Mouse (Mus musculus) myocyte (in vitro differentiated cells): Measurements from ENCODE around the gene Rtl6. TPM values are rescaled to one million over a fixed set of nuclear protein-coding genes. Genes with fewer than 3 reads are reported as not detected.

Experiments used
- H3K27me3 ChIP-seq: one replicate; pipeline ENCODE4 v1.6.1; 2011; ENCODE audit not compliant: control insufficient read depth, insufficient read depth, insufficient read length
- H3K36me3 ChIP-seq: one replicate; pipeline ENCODE4 v1.6.1; 2011; ENCODE audit not compliant: control insufficient read depth, insufficient read depth
- H3K4me2 ChIP-seq: one replicate; pipeline ENCODE4 v1.6.1; 2011; ENCODE audit warnings: low read depth, control low read depth
- H3K4me3 ChIP-seq: one replicate; pipeline ENCODE4 v1.5.1; 2011; ENCODE audit warnings: mild to moderate bottlenecking, control low read depth, moderate library complexity
- H3K79me2 ChIP-seq: one replicate; pipeline ENCODE4 v1.6.1; 2011; ENCODE audit not compliant: control insufficient read depth, insufficient read depth
- H3ac ChIP-seq: one replicate; pipeline ENCODE4 v1.6.1; 2011; ENCODE audit not compliant: control insufficient read depth, insufficient read length
- CEBPB ChIP-seq: IDR thresholded peaks from 2 replicates; pipeline ENCODE4 v1.6.1; 2011; ENCODE audit warnings: mild to moderate bottlenecking, moderate library complexity; ENCODE audit not compliant: poor library complexity, insufficient read depth, severe bottlenecking
- E2F4 ChIP-seq: IDR thresholded peaks from one replicate; pipeline ENCODE4 v1.6.1; 2011; ENCODE audit warnings: mild to moderate bottlenecking, control low read depth, moderate library complexity; ENCODE audit not compliant: insufficient read depth
- MAX ChIP-seq: IDR thresholded peaks from one replicate; pipeline ENCODE4 v1.6.1; 2011; ENCODE audit warnings: low read depth, mild to moderate bottlenecking, control low read depth
- MYOD1 ChIP-seq, 3 experiments: IDR thresholded peaks; one replicate each; pipeline ENCODE4 v1.6.1; 2011; ENCODE audit warnings: control low read depth in 2 of 3, low read depth in 2 of 3, mild to moderate bottlenecking in 2 of 3, moderate library complexity in 1 of 3; ENCODE audit not compliant: insufficient read length in 2 of 3, control insufficient read depth in 1 of 3
- MYOG ChIP-seq, 3 experiments: IDR thresholded peaks; one replicate each; pipeline ENCODE4 v1.6.1; 2011; ENCODE audit warnings: control low read depth in 2 of 3, low read depth in 2 of 3, mild to moderate bottlenecking in 2 of 3; ENCODE audit not compliant: insufficient read length in 2 of 3, control insufficient read depth in 1 of 3, insufficient read depth in 1 of 3
- POLR2A ChIP-seq: IDR thresholded peaks from one replicate; pipeline ENCODE4 v1.6.1; 2011; ENCODE audit warnings: low read depth, mild to moderate bottlenecking, control low read depth, moderate library complexity; ENCODE audit not compliant: insufficient read length
- POLR2AphosphoS2 ChIP-seq: IDR thresholded peaks from one replicate; pipeline ENCODE4 v1.6.1; 2011; ENCODE audit warnings: low read depth, control low read depth; ENCODE audit not compliant: insufficient read length
- REST ChIP-seq: IDR thresholded peaks from one replicate; pipeline ENCODE4 v1.6.1; 2011; ENCODE audit warnings: mild to moderate bottlenecking, control low read depth, moderate library complexity; ENCODE audit not compliant: insufficient read depth, insufficient read length
- SRF ChIP-seq: IDR thresholded peaks from one replicate; pipeline ENCODE4 v1.6.1; 2011; ENCODE audit warnings: low read depth; ENCODE audit not compliant: control insufficient read depth, insufficient read length
- TCF12 ChIP-seq: IDR thresholded peaks from one replicate; pipeline ENCODE4 v1.6.1; 2011; ENCODE audit warnings: mild to moderate bottlenecking, control low read depth; ENCODE audit not compliant: poor library complexity, insufficient read depth, severe bottlenecking
- TCF3 ChIP-seq: IDR thresholded peaks from one replicate; pipeline ENCODE4 v1.6.1; 2011; ENCODE audit warnings: low read depth, control low read depth; ENCODE audit not compliant: insufficient read length
- USF1 ChIP-seq: IDR thresholded peaks from one replicate; pipeline ENCODE4 v1.6.1; 2011; ENCODE audit warnings: low read depth, mild to moderate bottlenecking, control low read depth, moderate library complexity
- polyA plus RNA-seq: library from polyadenylated mRNA; unstranded; fragments of >200 nt; fragmentation: generic; extraction: Trizol; gene quantifications from one replicate; pipeline ENCODE4 v1.2.1, GENCODE M21; 2012; ENCODE audit warnings: missing spikeins

Gene Rtl6
- polyA plus RNA-seq, 1 experiment = 0.02 TPM

DNA sequence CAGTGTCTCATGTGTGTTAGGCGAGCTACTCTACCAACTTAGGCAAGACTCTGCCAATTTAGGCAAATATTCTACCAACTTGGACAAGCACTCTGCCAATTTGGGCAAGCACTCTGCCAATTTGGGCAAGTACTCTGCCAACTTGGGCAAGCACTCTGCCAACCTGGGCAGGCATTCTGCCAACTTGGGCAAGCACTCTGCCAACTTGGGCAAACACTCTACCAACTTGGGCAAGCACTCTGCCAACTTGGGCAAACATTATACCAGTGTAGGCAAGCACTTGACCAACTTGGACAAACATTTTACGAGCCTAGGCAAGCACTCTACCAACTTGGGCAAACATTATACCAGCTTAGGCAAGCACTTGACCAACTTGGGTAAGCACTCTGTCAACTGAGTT lies 3.9 kb upstream of the Rtl6 start:
- TF ChIP-seq MAX (no peak), CEBPB (no peak), MYOG (IDR thresholded peaks at IDR 0.05; ENCODE audit: control insufficient read depth in 1 of 3, insufficient read depth in 1 of 3, insufficient read length in 2 of 3, low read depth in 2 of 3) (no peak), MYOD1 (IDR thresholded peaks at IDR 0.05; ENCODE audit: control insufficient read depth in 1 of 3, insufficient read length in 2 of 3, low read depth in 2 of 3) (no peak), TCF3 (no peak), REST (no peak), POLR2AphosphoS2 (no peak), E2F4 (no peak), SRF (no peak), POLR2A (no peak)
- H3K4me2 ChIP-seq = no peak overlapping the region
- H3K79me2 ChIP-seq = no peaks in the 10 kb centered on the region
- H3K4me3 ChIP-seq = no peak overlapping the region
- no peak overlapping the region for H3ac ChIP-seq
- H3K36me3 ChIP-seq = no peaks in the 10 kb centered on the region
- peaks cover 7% of the 10 kb centered on the region for H3K27me3 ChIP-seq

DNA sequence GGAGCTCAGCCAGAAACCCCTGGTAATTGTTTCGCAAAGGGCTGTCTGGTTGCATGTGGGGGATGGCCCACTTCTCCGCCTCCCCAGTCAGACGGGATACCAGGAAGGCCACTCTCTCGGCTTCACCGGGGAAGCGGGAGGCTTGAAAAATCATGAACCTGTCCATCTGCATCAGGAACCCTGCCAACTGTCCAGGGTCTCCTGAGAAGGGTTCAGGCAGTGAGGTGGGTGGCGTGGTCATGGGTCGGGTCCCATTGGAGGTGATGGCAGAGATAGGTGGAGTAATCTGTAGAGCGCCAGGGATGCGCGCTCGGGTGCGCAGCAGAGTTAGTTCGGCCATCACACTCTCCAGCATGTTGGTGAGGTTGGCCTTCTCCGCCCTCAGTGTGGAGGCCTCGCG lies 949 bp downstream of the Rtl6 start:
- TF ChIP-seq POLR2AphosphoS2 = no peak
- no peak for TF ChIP-seq MYOD1 (IDR thresholded peaks at IDR 0.05; ENCODE audit: control insufficient read depth in 1 of 3, insufficient read length in 2 of 3, low read depth in 2 of 3)
- no peak for TF ChIP-seq MAX
- no peak for TF ChIP-seq TCF12
- no peak for TF ChIP-seq E2F4
- no peak for TF ChIP-seq SRF
- no peak for TF ChIP-seq POLR2A
- no peak for TF ChIP-seq CEBPB
- TF ChIP-seq USF1 = no peak
- TF ChIP-seq TCF3 = no peak
- peaks cover 27% of the 10 kb centered on the region for H3K27me3 ChIP-seq
- H3K36me3 ChIP-seq = no peaks in the 10 kb centered on the region
- no peak overlapping the region for H3K4me2 ChIP-seq
- H3K79me2 ChIP-seq = no peaks in the 10 kb centered on the region
- no peak overlapping the region for H3ac ChIP-seq
- H3K4me3 ChIP-seq = no peak overlapping the region

GRCm38 (mm10) chr15:84551065-84551464 lies 6.6 kb downstream of the Rtl6 start:
- TF ChIP-seq MYOD1 (IDR thresholded peaks at IDR 0.05; ENCODE audit: control insufficient read depth in 1 of 3, insufficient read length in 2 of 3, low read depth in 2 of 3) (no peak), MYOG (IDR thresholded peaks at IDR 0.05; ENCODE audit: control insufficient read depth in 1 of 3, insufficient read depth in 1 of 3, insufficient read length in 2 of 3, low read depth in 2 of 3) (no peak), POLR2A (no peak), POLR2AphosphoS2 (no peak), TCF12 (no peak), USF1 (no peak), REST (no peak), CEBPB (no peak), SRF (no peak), MAX (no peak), E2F4 (no peak), TCF3 (no peak)
- Histone ChIP-seq H3K4me2 (no peak overlapping the region), H3K79me2 (no peaks in the 10 kb centered on the region), H3K27me3 (peaks cover 35% of the 10 kb centered on the region), H3ac (no peak overlapping the region), H3K4me3 (no peak overlapping the region), H3K36me3 (no peaks in the 10 kb centered on the region)

GRCm38 (mm10) chr15:84549291-84549797 lies 8.3 kb downstream of the Rtl6 start:
- Histone ChIP-seq H3K79me2 (no peaks in the 10 kb centered on the region), H3K36me3 (no peaks in the 10 kb centered on the region), H3K27me3 (peaks cover 24% of the 10 kb centered on the region), H3K4me3 (no peak overlapping the region), H3ac (no peak overlapping the region), H3K4me2 (no peak overlapping the region)
- TF ChIP-seq E2F4 (no peak), SRF (no peak), REST (no peak), MAX (no peak), POLR2AphosphoS2 (no peak), MYOD1 (IDR thresholded peaks at IDR 0.05; ENCODE audit: control insufficient read depth in 1 of 3, insufficient read length in 2 of 3, low read depth in 2 of 3) (no peak), CEBPB (no peak), MYOG (IDR thresholded peaks at IDR 0.05; ENCODE audit: control insufficient read depth in 1 of 3, insufficient read depth in 1 of 3, insufficient read length in 2 of 3, low read depth in 2 of 3) (no peak), TCF3 (no peak), TCF12 (no peak), POLR2A (no peak), USF1 (no peak)

DNA sequence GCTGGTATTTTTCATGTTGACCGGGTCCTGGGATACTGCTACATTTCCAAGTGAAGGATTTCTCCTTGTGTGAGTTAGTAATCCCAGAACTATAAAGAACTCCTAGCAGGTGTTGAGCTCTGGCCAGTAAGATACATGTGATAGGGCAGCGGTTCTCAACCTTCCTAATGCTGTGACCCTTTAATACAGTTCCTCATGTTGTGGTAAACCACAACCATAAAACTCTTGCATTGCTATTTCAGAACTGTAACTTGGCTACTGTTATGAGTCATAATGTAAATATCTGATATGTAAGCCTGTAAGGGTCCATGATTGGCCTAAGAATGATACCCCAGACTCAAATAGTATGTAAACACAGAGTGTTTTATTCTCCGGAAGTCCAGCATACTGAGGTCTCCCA lies 11.6 kb downstream of the Rtl6 start:
- no peak overlapping the region for H3K4me2 ChIP-seq
- H3K79me2 ChIP-seq = no peaks in the 10 kb centered on the region
- H3K36me3 ChIP-seq = no peaks in the 10 kb centered on the region
- peaks cover 15% of the 10 kb centered on the region for H3K27me3 ChIP-seq
- H3ac ChIP-seq = no peak overlapping the region
- TF ChIP-seq SRF (no peak), TCF3 (no peak), CEBPB (no peak), MYOG (IDR thresholded peaks at IDR 0.05; ENCODE audit: control insufficient read depth in 1 of 3, insufficient read depth in 1 of 3, insufficient read length in 2 of 3, low read depth in 2 of 3) (no peak)
- no peak overlapping the region for H3K4me3 ChIP-seq
